Mouse (Mus musculus) bone marrow macrophage, adult 2 months (primary cell): ENCODE data around the gene Twsg1.

ENCODE experiments used
- CTCF ChIP-seq: IDR thresholded peaks from 2 replicates; pipeline ENCODE4 v1.5.1; 2012; ENCODE audit warnings: low read depth, mild to moderate bottlenecking, low read length, moderate library complexity
- POLR2A ChIP-seq: IDR thresholded peaks from 2 replicates; pipeline ENCODE4 v1.6.1; 2012; ENCODE audit warnings: mild to moderate bottlenecking, low read depth, low read length, borderline replicate concordance

DNA sequence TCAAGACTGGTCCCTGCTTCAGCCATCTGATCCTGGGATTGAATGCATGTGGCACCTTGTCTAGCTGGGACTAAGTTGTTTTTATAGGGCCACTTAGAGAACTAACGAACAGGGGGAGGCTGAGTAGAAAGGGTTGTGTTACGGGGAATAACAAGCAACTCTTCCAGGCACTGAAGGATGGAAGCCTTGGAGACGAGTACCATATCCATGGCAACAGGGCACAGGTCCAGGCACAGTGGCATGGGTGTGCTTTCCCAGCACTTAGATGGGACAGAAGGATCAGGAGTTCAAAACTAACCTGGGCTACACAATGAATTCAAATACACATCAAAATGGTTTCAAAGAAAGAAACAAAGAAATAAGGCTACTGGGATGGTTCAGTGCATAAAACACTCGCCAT lies 23.9 kb downstream of the Twsg1 start:
- no peak for TF ChIP-seq POLR2A
- no peak for TF ChIP-seq CTCF
